Mouse (Mus musculus): ENCODE measurements around the gene Lrr1. TPM values are rescaled to one million over a fixed set of nuclear protein-coding genes. Genes with fewer than 3 reads are reported as not detected.

Lrr1 gene
- 16.6 and 16.8 TPM in 2 replicates for polyA plus RNA-seq (2015; fragmentation: Nextera tagmentation; extraction: Ambion mirVana)

DNA sequence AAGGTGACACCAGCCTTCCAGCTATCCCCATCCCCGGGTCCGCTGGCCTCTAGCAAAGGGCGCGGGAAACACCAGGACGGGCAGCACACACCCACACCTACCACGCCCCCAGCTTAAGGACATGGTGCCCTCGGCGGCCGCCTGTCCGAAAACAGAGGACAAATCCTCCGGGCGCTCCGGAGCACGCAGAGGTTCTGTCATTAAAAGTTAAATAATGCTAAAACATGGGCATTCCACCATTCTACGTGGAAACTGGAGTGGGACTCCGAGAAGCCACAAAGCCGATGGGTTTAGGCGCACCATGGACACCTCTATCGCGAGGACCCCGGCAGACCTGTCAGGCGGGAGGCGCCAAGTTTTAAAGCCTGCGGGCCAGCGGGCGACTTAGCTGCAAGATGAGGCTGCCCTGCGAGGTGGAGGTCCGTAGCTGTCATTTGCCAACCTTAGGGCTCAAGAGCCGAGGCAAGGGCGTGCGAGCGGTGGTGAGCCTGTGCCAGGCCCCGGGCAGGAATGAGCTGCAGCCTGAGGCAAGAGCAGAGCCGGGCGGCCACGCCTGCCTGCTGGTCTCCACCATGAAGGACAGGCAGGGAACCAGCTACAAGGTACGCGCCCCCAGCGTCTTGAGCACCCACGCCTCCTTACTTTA lies at the start of gene Lrr1:
Gene Lrr1, plus strand, starts transcription at position 354 of the 646 bp plus-strand sequence.
- Histone ChIP-seq H3K9ac (peak within 1 kb of the TSS; percentile 55), H3K4me2 (replicated peaks) (peak within 1 kb of the TSS; percentile 84), H3K4me1 (peaks cover 14% of the 10 kb centered on the region), H3K9me3 (replicated peaks) (no peaks in the 10 kb centered on the region), H3K27me3 (no peaks in the 10 kb centered on the region), H3K36me3 (no peaks in the 10 kb centered on the region), H3K4me3 (replicated peaks) (peak within 1 kb of the TSS; percentile 68), H3K27ac (replicated peaks) (peak within 1 kb of the TSS; percentile 78; the same call in 1 of the 2 replicates)
- WGBS = under 1% methylated on average over 40 of the region's 40 CpGs
- ATAC-seq (ENCODE audit: insufficient number of reproducible peaks, low FRiP score, low TSS enrichment, low read depth) = peak; percentile 90

DNA sequence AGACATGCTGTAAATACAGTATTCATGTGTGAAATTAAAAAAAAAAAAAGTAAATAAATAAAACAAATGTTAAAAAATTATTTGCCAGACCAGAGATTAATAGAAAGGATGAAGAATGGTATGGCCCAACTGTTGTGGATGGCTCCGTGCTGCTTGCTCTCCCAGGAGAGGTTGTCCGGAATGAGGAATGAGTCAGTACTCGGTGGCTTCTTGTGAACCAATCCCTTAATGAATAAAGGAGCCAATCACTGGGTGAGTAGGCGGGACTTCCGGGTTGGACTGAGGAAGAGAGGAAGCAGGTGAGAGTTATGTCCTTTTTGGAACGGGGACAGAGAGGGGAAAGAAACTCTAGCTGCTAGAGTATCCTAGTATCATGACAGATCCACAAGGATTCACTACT lies 48.7 kb upstream of the Lrr1 start:
- Histone ChIP-seq H3K9ac (no peak overlapping the region), H3K4me1 (no peaks in the 10 kb centered on the region), H3K27ac (replicated peaks) (no peak overlapping the region), H3K4me3 (replicated peaks) (no peak overlapping the region), H3K36me3 (no peaks in the 10 kb centered on the region), H3K27me3 (no peaks in the 10 kb centered on the region), H3K4me2 (replicated peaks) (no peak overlapping the region), H3K9me3 (replicated peaks) (no peaks in the 10 kb centered on the region)
- WGBS = 80% methylated on average over 6 of the region's 6 CpGs
- no peak for ATAC-seq (ENCODE audit: insufficient number of reproducible peaks, low FRiP score, low TSS enrichment, low read depth)

DNA sequence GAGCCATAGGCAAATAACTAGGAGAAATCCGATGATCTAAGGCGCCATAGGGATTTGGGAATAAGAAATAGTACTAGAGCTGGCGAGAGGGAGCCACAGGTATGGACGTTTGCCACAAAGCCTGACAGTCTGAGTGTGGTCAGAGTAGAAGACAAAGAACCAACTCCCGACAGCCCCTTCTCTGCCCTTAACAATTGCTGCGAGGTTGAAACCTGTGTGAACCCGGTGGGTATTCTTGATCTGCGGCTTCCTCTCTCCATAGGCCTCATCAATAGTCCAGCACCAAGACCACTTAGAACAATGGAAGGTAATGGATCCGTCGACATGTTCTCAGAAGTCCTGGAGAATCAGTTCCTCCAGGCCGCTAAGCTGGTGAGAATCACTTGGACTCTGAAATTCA lies 45.8 kb upstream of the Lrr1 start:
- H3K9me3 ChIP-seq (replicated peaks) = no peaks in the 10 kb centered on the region
- no peaks in the 10 kb centered on the region for H3K36me3 ChIP-seq
- no peak overlapping the region for H3K4me3 ChIP-seq (replicated peaks)
- no peaks in the 10 kb centered on the region for H3K4me1 ChIP-seq
- no peak overlapping the region for H3K9ac ChIP-seq
- 91% methylated on average over 11 of the region's 11 CpGs for WGBS
- H3K4me2 ChIP-seq (replicated peaks) = no peak overlapping the region
- no peak for ATAC-seq (ENCODE audit: insufficient number of reproducible peaks, low FRiP score, low TSS enrichment, low read depth)
- H3K27ac ChIP-seq (replicated peaks) = no peak overlapping the region
- no peaks in the 10 kb centered on the region for H3K27me3 ChIP-seq

GRCm38 (mm10) chr12:69125066-69125465 lies 43.5 kb upstream of the Lrr1 start:
- WGBS = 95% methylated on average over 5 of the region's 5 CpGs
- Histone ChIP-seq H3K9me3 (replicated peaks) (no peaks in the 10 kb centered on the region), H3K36me3 (no peaks in the 10 kb centered on the region), H3K9ac (no peak overlapping the region), H3K4me2 (replicated peaks) (no peak overlapping the region), H3K4me1 (no peaks in the 10 kb centered on the region), H3K27me3 (no peaks in the 10 kb centered on the region), H3K27ac (replicated peaks) (no peak overlapping the region), H3K4me3 (replicated peaks) (no peak overlapping the region)
- no peak for ATAC-seq (ENCODE audit: insufficient number of reproducible peaks, low FRiP score, low TSS enrichment, low read depth)

DNA sequence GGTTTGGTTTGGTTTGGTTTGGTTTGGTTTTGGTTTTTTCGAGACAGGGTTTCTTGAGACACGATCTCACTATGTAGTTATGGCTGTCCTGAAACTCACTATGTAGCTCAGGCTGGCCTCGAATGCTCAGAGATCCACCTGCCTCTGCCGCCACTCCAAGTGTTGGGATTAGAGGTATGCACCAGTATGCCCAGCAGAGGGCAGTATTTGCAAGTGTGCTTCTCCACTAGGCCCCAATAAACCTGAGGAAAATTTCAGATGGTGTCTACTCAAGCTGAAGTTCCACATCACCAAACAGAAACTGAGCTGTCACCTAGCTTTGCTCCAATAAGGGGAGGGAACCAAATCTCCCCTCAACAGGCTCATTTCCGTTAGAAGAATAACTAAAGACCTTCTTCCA lies 41.4 kb upstream of the Lrr1 start:
- ATAC-seq (ENCODE audit: insufficient number of reproducible peaks, low FRiP score, low TSS enrichment, low read depth) = no peak
- no peak overlapping the region for H3K4me3 ChIP-seq (replicated peaks)
- no peaks in the 10 kb centered on the region for H3K36me3 ChIP-seq
- 90% methylated on average over 5 of the region's 5 CpGs for WGBS
- H3K4me2 ChIP-seq (replicated peaks) = no peak overlapping the region
- no peaks in the 10 kb centered on the region for H3K27me3 ChIP-seq
- H3K27ac ChIP-seq (replicated peaks) = peak overlapping the region; percentile 48
- no peaks in the 10 kb centered on the region for H3K9me3 ChIP-seq (replicated peaks)
- no peaks in the 10 kb centered on the region for H3K4me1 ChIP-seq
- no peak overlapping the region for H3K9ac ChIP-seq

DNA sequence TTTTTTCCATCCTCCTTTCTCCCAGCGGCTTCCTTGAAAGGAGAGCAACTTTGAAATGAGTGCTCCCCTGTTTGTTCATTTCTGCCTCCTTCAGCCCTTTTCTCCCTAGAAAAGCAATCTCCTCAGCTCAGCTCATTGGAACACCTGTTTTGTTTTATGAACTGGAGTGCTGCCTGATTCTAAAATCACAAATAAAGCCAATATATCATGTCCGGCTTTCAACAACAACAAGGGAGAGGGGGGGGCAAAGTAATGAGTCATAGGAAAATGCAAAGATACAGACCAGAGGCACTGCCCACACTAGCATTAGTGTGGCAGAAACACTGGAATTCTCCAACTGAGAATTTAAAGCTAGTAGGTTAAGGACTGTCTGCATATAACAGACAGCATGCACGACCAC lies 41.0 kb upstream of the Lrr1 start:
- no peak for ATAC-seq (ENCODE audit: insufficient number of reproducible peaks, low FRiP score, low TSS enrichment, low read depth)
- peak overlapping the region; percentile 48; the same call in 1 of the 2 replicates for H3K27ac ChIP-seq (replicated peaks)
- WGBS = 66% methylated on average over 3 of the region's 3 CpGs
- no peaks in the 10 kb centered on the region for H3K4me1 ChIP-seq
- H3K27me3 ChIP-seq = no peaks in the 10 kb centered on the region
- H3K4me3 ChIP-seq (replicated peaks) = no peak overlapping the region
- no peaks in the 10 kb centered on the region for H3K9me3 ChIP-seq (replicated peaks)
- no peaks in the 10 kb centered on the region for H3K36me3 ChIP-seq
- no peak overlapping the region for H3K9ac ChIP-seq
- H3K4me2 ChIP-seq (replicated peaks) = no peak overlapping the region

GRCm38 (mm10) chr12:69129634-69130310 lies 38.8 kb upstream of the Lrr1 start:
- no peaks in the 10 kb centered on the region for H3K36me3 ChIP-seq
- H3K4me1 ChIP-seq = no peaks in the 10 kb centered on the region
- no peaks in the 10 kb centered on the region for H3K9me3 ChIP-seq (replicated peaks)
- WGBS = 42% methylated on average over 18 of the region's 18 CpGs
- H3K27ac ChIP-seq (replicated peaks) = no peak overlapping the region
- ATAC-seq (ENCODE audit: insufficient number of reproducible peaks, low FRiP score, low TSS enrichment, low read depth) = no peak
- no peak overlapping the region for H3K4me3 ChIP-seq (replicated peaks)
- H3K4me2 ChIP-seq (replicated peaks) = peak overlapping the region; percentile 15
- H3K9ac ChIP-seq = no peak overlapping the region
- H3K27me3 ChIP-seq = no peaks in the 10 kb centered on the region

- Histone ChIP-seq H3K27ac (replicated peaks) (no peak overlapping the region), H3K27me3 (no peaks in the 10 kb centered on the region), H3K4me3 (replicated peaks) (no peak overlapping the region), H3K9ac (no peak overlapping the region), H3K36me3 (no peaks in the 10 kb centered on the region), H3K4me2 (replicated peaks) (peak overlapping the region; percentile 15; the same call in 1 of the 2 replicates), H3K4me1 (no peaks in the 10 kb centered on the region), H3K9me3 (replicated peaks) (no peaks in the 10 kb centered on the region)
- 69% methylated on average over 12 of the region's 12 CpGs for WGBS
- no peak for ATAC-seq (ENCODE audit: insufficient number of reproducible peaks, low FRiP score, low TSS enrichment, low read depth)
Observed at GRCm38 (mm10) chr12:69130486-69130885, 38.1 kb upstream of the Lrr1 start.

- Histone ChIP-seq H3K9ac (no peak overlapping the region), H3K9me3 (replicated peaks) (no peaks in the 10 kb centered on the region), H3K4me1 (no peaks in the 10 kb centered on the region), H3K4me2 (replicated peaks) (no peak overlapping the region), H3K4me3 (replicated peaks) (no peak overlapping the region), H3K27me3 (no peaks in the 10 kb centered on the region), H3K36me3 (no peaks in the 10 kb centered on the region), H3K27ac (replicated peaks) (no peak overlapping the region)
- ATAC-seq (ENCODE audit: insufficient number of reproducible peaks, low FRiP score, low TSS enrichment, low read depth) = no peak
- WGBS = 81% methylated on average over 6 of the region's 6 CpGs
Observed at GRCm38 (mm10) chr12:69131267-69131666, 37.3 kb upstream of the Lrr1 start.

DNA sequence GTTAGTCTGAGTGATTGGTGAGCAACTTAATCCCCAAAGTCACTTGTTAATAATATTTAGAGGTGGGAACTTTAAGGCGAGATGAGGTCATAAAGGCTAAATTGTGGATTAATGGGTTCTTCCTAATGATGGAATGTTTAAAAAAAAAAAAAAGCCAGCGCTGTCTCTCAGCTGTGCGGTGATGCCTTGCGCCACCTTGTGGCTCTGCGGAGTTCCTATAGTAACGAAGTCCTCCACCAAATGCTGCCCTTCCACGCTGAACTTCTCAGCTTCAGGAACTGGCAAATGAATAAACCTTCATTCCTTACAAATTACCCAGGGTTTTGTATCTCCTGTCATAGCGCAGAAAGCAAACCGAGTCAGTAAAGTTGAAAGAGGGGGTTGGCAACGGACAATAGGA lies 36.6 kb upstream of the Lrr1 start:
- Histone ChIP-seq H3K36me3 (no peaks in the 10 kb centered on the region), H3K9ac (no peak overlapping the region), H3K27ac (replicated peaks) (no peak overlapping the region), H3K9me3 (replicated peaks) (no peaks in the 10 kb centered on the region), H3K4me3 (replicated peaks) (no peak overlapping the region), H3K4me1 (no peaks in the 10 kb centered on the region), H3K4me2 (replicated peaks) (no peak overlapping the region), H3K27me3 (no peaks in the 10 kb centered on the region)
- no peak for ATAC-seq (ENCODE audit: insufficient number of reproducible peaks, low FRiP score, low TSS enrichment, low read depth)
- WGBS = 12% methylated on average over 10 of the region's 10 CpGs

- H3K4me2 ChIP-seq (replicated peaks) = no peak overlapping the region
- ATAC-seq (ENCODE audit: insufficient number of reproducible peaks, low FRiP score, low TSS enrichment, low read depth) = no peak
- H3K27ac ChIP-seq (replicated peaks) = no peak overlapping the region
- H3K9ac ChIP-seq = no peak overlapping the region
- WGBS = 94% methylated on average over 3 of the region's 3 CpGs
- no peaks in the 10 kb centered on the region for H3K36me3 ChIP-seq
- no peaks in the 10 kb centered on the region for H3K27me3 ChIP-seq
- no peaks in the 10 kb centered on the region for H3K4me1 ChIP-seq
- no peak overlapping the region for H3K4me3 ChIP-seq (replicated peaks)
- no peaks in the 10 kb centered on the region for H3K9me3 ChIP-seq (replicated peaks)
Observed at GRCm38 (mm10) chr12:69139201-69139600, 29.4 kb upstream of the Lrr1 start.

DNA sequence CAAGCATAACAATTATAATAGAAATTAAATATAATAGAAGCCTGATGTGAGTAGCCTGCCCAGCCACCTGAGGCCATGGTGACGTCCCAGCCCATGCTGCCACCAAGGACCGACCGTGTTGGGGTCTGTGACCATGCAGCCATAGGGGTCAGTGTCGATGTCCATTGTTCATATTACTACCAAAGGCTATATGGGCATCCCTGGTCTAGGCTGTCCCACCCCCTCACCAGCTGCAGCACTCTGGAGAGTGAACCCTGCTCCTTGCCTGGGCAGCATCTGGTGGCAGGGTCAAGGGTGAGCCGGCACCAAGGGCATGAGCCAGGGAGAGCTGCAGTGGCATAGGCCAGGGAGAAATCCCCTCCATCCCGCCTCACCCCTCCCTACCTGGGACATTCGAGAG lies 28.8 kb upstream of the Lrr1 start:
- ATAC-seq (ENCODE audit: insufficient number of reproducible peaks, low FRiP score, low TSS enrichment, low read depth) = peak; percentile 54; the same call in 1 of the 2 replicates
- Histone ChIP-seq H3K27me3 (no peaks in the 10 kb centered on the region), H3K4me2 (replicated peaks) (no peak overlapping the region), H3K27ac (replicated peaks) (no peak overlapping the region), H3K9me3 (replicated peaks) (no peaks in the 10 kb centered on the region), H3K4me1 (no peaks in the 10 kb centered on the region), H3K36me3 (no peaks in the 10 kb centered on the region), H3K4me3 (replicated peaks) (no peak overlapping the region), H3K9ac (no peak overlapping the region)
- WGBS = 84% methylated on average over 7 of the region's 7 CpGs
